Mouse (Mus musculus) spleen, postnatal 36 days (tissue): ENCODE results near the gene Fbxo5.

Source experiments
- DNase-seq, 2 experiments: peaks; one replicate each; pipeline ENCODE4 v3.0.0; 2022; ENCODE audit warnings: low spot score in 2 of 2, mixed read lengths in 1 of 2

Gene Fbxo5

GRCm38 (mm10) chr10:5805243-5805730 lies at the start of gene Fbxo5:
Gene Fbxo5, minus strand, starts transcription at chr10:5805600.
- peak; percentile 99 for DNase-seq

- DNase-seq = no peak
Observed at GRCm38 (mm10) chr10:5853290-5853868, 48.0 kb upstream of the Fbxo5 start.

GRCm38 (mm10) chr10:5846939-5847338 lies 41.5 kb upstream of the Fbxo5 start:
- DNase-seq = no peak

- peak; percentile 29 to 38 for DNase-seq
Observed at GRCm38 (mm10) chr10:5841369-5841768, 36.0 kb upstream of the Fbxo5 start.

- DNase-seq = no peak
Observed at GRCm38 (mm10) chr10:5826336-5827025, 21.1 kb upstream of the Fbxo5 start.

GRCm38 (mm10) chr10:5824779-5825178 lies 19.4 kb upstream of the Fbxo5 start:
- DNase-seq = peak; percentile 75 to 83

GRCm38 (mm10) chr10:5823740-5824491 lies 18.5 kb upstream of the Fbxo5 start, which contains the start of gene Mtrf1l:
Gene Mtrf1l, minus strand, starts transcription at chr10:5823910.
- DNase-seq = peak; percentile 98

- no peak for DNase-seq
Observed at GRCm38 (mm10) chr10:5823291-5823739, 17.9 kb upstream of the Fbxo5 start.

GRCm38 (mm10) chr10:5818772-5819171 lies 13.4 kb upstream of the Fbxo5 start:
- DNase-seq = no peak

- no peak for DNase-seq
Observed at GRCm38 (mm10) chr10:5815968-5816367, 10.6 kb upstream of the Fbxo5 start.

- DNase-seq = no peak
Observed at GRCm38 (mm10) chr10:5813724-5814123, 8.3 kb upstream of the Fbxo5 start.

- no peak for DNase-seq
Observed at GRCm38 (mm10) chr10:5807683-5808082, 2.3 kb upstream of the Fbxo5 start.

GRCm38 (mm10) chr10:5806996-5807395 lies 1.6 kb upstream of the Fbxo5 start:
- DNase-seq = no peak

- peak in 1 of 2 experiments; percentile 26 for DNase-seq
Observed at GRCm38 (mm10) chr10:5806416-5806815, 1.0 kb upstream of the Fbxo5 start.

- peak; percentile 96 to 97 for DNase-seq
Observed at GRCm38 (mm10) chr10:5805731-5806307, 419 bp upstream of the Fbxo5 start.

- peak; percentile 3 to 40 for DNase-seq
Observed at GRCm38 (mm10) chr10:5804691-5805156, 676 bp downstream of the Fbxo5 start.

- no peak for DNase-seq
Observed at GRCm38 (mm10) chr10:5803739-5804138, 1.7 kb downstream of the Fbxo5 start.

- DNase-seq = no peak
Observed at GRCm38 (mm10) chr10:5802866-5803265, 2.5 kb downstream of the Fbxo5 start.

GRCm38 (mm10) chr10:5800490-5800889 lies 4.9 kb downstream of the Fbxo5 start:
- DNase-seq = peak in 1 of 2 experiments; percentile 30

- no peak for DNase-seq
Observed at GRCm38 (mm10) chr10:5798069-5798468, 7.3 kb downstream of the Fbxo5 start.

GRCm38 (mm10) chr10:5790657-5791056 lies 14.7 kb downstream of the Fbxo5 start:
- no peak for DNase-seq

- no peak for DNase-seq
Observed at GRCm38 (mm10) chr10:5786923-5787322, 18.5 kb downstream of the Fbxo5 start.
